Mouse (Mus musculus) ES-E14 (cell line): ENCODE measurements around the gene Slc4a2. TPM values are rescaled to one million over a fixed set of nuclear protein-coding genes. Genes with fewer than 3 reads are reported as not detected.

Experiments used
- DNase-seq: peaks from one replicate; pipeline ENCODE4 v3.0.0-alpha.2; 2013; ENCODE audit warnings: low read depth, low spot score
- H3K27ac ChIP-seq: 2 replicates; pipeline ENCODE4 v1.5.1; 2012; ENCODE audit warnings: low read depth, mild to moderate bottlenecking, low read length, moderate library complexity, mixed read lengths; ENCODE audit not compliant: poor library complexity, insufficient read depth, severe bottlenecking
- H3K36me3 ChIP-seq: 2 replicates; pipeline ENCODE4 v1.6.1; 2012; ENCODE audit warnings: mild to moderate bottlenecking, low read length, moderate library complexity, mixed read lengths; ENCODE audit not compliant: control insufficient read depth, poor library complexity, insufficient read depth, severe bottlenecking
- H3K4me1 ChIP-seq, 2 experiments: fragments of 150-350 bp in 1 of 2; sonication (generic) in 1 of 2; 2 replicates each; pipeline ENCODE4 v1.6.1; 2012; ENCODE audit warnings: low read length in 2 of 2, mild to moderate bottlenecking in 1 of 2, mixed read lengths in 1 of 2; ENCODE audit not compliant: control insufficient read depth in 2 of 2, insufficient read depth in 2 of 2, poor library complexity in 1 of 2
- H3K4me3 ChIP-seq, 2 experiments: fragments of 150-350 bp in 1 of 2; sonication (generic) in 1 of 2; 2 replicates each; pipeline ENCODE4 v1.5.1; 2012; ENCODE audit warnings: low read length in 2 of 2, low read depth in 1 of 2, mild to moderate bottlenecking in 1 of 2, mixed read lengths in 1 of 2; ENCODE audit not compliant: insufficient read depth in 1 of 2, poor library complexity in 1 of 2, severe bottlenecking in 1 of 2
- H3K9ac ChIP-seq: 2 replicates; pipeline ENCODE4 v1.6.1; 2012; ENCODE audit warnings: low read depth, mild to moderate bottlenecking, low read length, mixed read lengths; ENCODE audit not compliant: poor library complexity, insufficient read depth, severe bottlenecking
- H3K9me3 ChIP-seq: fragments of 150-350 bp; sonication (generic); 2 replicates; pipeline ENCODE4 v1.6.1; 2012; ENCODE audit warnings: low read depth, mild to moderate bottlenecking, low read length; ENCODE audit not compliant: control insufficient read depth, insufficient read depth
- CHD2 ChIP-seq: IDR thresholded peaks from 2 replicates; pipeline ENCODE4 v1.6.1; 2014; ENCODE audit warnings: mild to moderate bottlenecking, low read depth, low read length, inconsistent platforms
- HCFC1 ChIP-seq: IDR thresholded peaks from 2 replicates; pipeline ENCODE4 v1.6.1; 2012; ENCODE audit warnings: low read length, inconsistent platforms, borderline replicate concordance; ENCODE audit not compliant: insufficient read depth
- MAFK ChIP-seq: IDR thresholded peaks from 2 replicates; pipeline ENCODE4 v1.6.1; 2014; ENCODE audit warnings: mild to moderate bottlenecking, low read depth, low read length, inconsistent platforms; ENCODE audit not compliant: insufficient read depth
- ZC3H11A ChIP-seq: IDR thresholded peaks from 2 replicates; pipeline ENCODE4 v1.6.1; 2012; ENCODE audit warnings: low read depth, mild to moderate bottlenecking, inconsistent platforms, low read length, borderline replicate concordance
- ZNF384 ChIP-seq: IDR thresholded peaks from 2 replicates; pipeline ENCODE4 v1.6.1; 2012; ENCODE audit warnings: low read depth, low read length, inconsistent platforms
- in situ Hi-C, 2 experiments: fragments of 600-800 bp; cut with MboI; formaldehyde crosslinking; loops; one replicate each; pipeline ENCODE4 v1.15.1; 2025; ENCODE audit warnings: low sequenced_read_pairs in 2 of 2, inconsistent platforms in 1 of 2; ENCODE audit not compliant: unreplicated experiment in 2 of 2
- total RNA-seq: library from RNA; depleted of rRNA; stranded (reverse); fragments of 300-350 nt; gene quantifications from 2 replicates; pipeline ENCODE4 v1.2.3, GENCODE M21; 2012

Gene Slc4a2
- total RNA-seq, 1 experiment: 30.4 TPM

- no peaks in the 10 kb centered on the region for H3K9me3 ChIP-seq
- no peak overlapping the region for H3K4me3 ChIP-seq
- peaks cover 2% of the 10 kb centered on the region; the same call in 1 of the 2 replicates for H3K36me3 ChIP-seq
- in situ Hi-C loops: no loop called here
- TF ChIP-seq ZC3H11A (no peak), HCFC1 (no peak)
- no peak for DNase-seq
- no peak overlapping the region for H3K27ac ChIP-seq
- no peak overlapping the region for H3K9ac ChIP-seq
- peaks cover 0 to 4% of the 10 kb centered on the region in 2 experiments; a peak in 1 of 4 replicates for H3K4me1 ChIP-seq
Observed at GRCm38 (mm10) chr5:24399686-24400085, 24.0 kb upstream of the Slc4a2 start.

- Histone ChIP-seq H3K9ac (no peak overlapping the region), H3K4me3 (no peak overlapping the region), H3K36me3 (peaks cover 2% of the 10 kb centered on the region; the same call in 1 of the 2 replicates), H3K4me1 (peaks cover 0 to 5% of the 10 kb centered on the region in 2 experiments; a peak in 2 of 4 replicates), H3K27ac (no peak overlapping the region), H3K9me3 (no peaks in the 10 kb centered on the region)
- in situ Hi-C loops: no loop called here
- DNase-seq: no peak
- TF ChIP-seq HCFC1 (no peak), MAFK (no peak), ZNF384 (no peak), ZC3H11A (no peak), CHD2 (no peak)
Observed at GRCm38 (mm10) chr5:24400362-24400761, 23.3 kb upstream of the Slc4a2 start.

- Histone ChIP-seq H3K36me3 (peaks cover 2% of the 10 kb centered on the region; the same call in 1 of the 2 replicates), H3K4me1 (peaks cover 0 to 7% of the 10 kb centered on the region in 2 experiments; a peak in 2 of 4 replicates), H3K9ac (no peak overlapping the region), H3K9me3 (no peaks in the 10 kb centered on the region), H3K27ac (no peak overlapping the region), H3K4me3 (no peak overlapping the region)
- no peak for TF ChIP-seq HCFC1
- no peak for TF ChIP-seq ZC3H11A
- TF ChIP-seq MAFK: no peak
- no peak for DNase-seq
- in situ Hi-C loops: no loop called here
Observed at GRCm38 (mm10) chr5:24400911-24401605, 22.6 kb upstream of the Slc4a2 start.

DNA sequence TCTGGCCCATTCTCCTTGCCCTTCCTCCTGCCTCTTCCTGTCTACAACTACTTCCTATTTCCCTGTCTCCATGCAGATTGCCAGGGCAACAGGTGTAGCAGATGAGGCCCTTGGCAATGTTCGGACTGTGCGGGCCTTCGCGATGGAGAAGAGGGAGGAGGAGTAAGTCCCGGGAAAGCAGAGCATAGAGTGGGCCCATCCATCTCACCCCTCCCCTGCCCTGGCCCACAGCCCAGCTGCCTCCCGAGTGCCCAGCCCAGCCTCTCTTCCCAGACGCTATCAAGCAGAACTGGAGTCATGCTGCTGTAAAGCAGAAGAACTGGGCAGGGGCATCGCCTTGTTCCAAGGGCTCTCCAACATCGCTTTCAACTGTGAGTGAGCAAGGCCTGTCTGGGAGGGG is 21.7 kb upstream of the Slc4a2 start:
- no peak for DNase-seq
- Histone ChIP-seq H3K27ac (no peak overlapping the region), H3K9ac (no peak overlapping the region), H3K36me3 (peaks cover 2% of the 10 kb centered on the region; the same call in 1 of the 2 replicates), H3K4me1 (peaks cover 0 to 7% of the 10 kb centered on the region in 2 experiments; a peak in 2 of 4 replicates), H3K9me3 (no peaks in the 10 kb centered on the region), H3K4me3 (no peak overlapping the region)
- in situ Hi-C loops: no loop called here
- no peak for TF ChIP-seq ZNF384
- TF ChIP-seq HCFC1: no peak
- no peak for TF ChIP-seq MAFK
- TF ChIP-seq ZC3H11A: no peak
- no peak for TF ChIP-seq CHD2
